Mouse (Mus musculus) MEL (cell line): ENCODE results near the gene Hmg20b. TPM values are rescaled to one million over a fixed set of nuclear protein-coding genes. Genes with fewer than 3 reads are reported as not detected.

Experiments used
- DNase-seq: peaks from one replicate; pipeline ENCODE4 v3.0.0; 2011; ENCODE audit warnings: low read depth, low spot score
- H3K27ac ChIP-seq: 2 replicates; pipeline ENCODE4 v1.5.1; 2012; ENCODE audit warnings: low read depth, mild to moderate bottlenecking, control low read depth, low read length, moderate library complexity; ENCODE audit not compliant: control insufficient read depth
- H3K27me3 ChIP-seq, 2 experiments: fragments of 150-350 bp in 1 of 2; sonication (generic) in 1 of 2; 2 replicates each; pipeline ENCODE4 v1.6.1; 2012; ENCODE audit warnings: low read length in 2 of 2, mild to moderate bottlenecking in 2 of 2, improper control_type of control experiment in 1 of 2, moderate library complexity in 1 of 2; ENCODE audit not compliant: insufficient read depth in 2 of 2, control insufficient read depth in 1 of 2
- H3K36me3 ChIP-seq, 2 experiments: 2 replicates each; pipeline ENCODE4 v1.6.1; 2012 to 2014; ENCODE audit warnings: low read length in 2 of 2, improper control_type of control experiment in 1 of 2, inconsistent platforms in 1 of 2, mild to moderate bottlenecking in 1 of 2; ENCODE audit not compliant: insufficient read depth in 2 of 2, control insufficient read depth in 1 of 2
- H3K4me1 ChIP-seq, 2 experiments: fragments of 150-350 bp in 1 of 2; sonication (generic) in 1 of 2; 2 replicates each; pipeline ENCODE4 v1.6.1; 2012; ENCODE audit warnings: low read length in 2 of 2, improper control_type of control experiment in 1 of 2, mild to moderate bottlenecking in 1 of 2; ENCODE audit not compliant: insufficient read depth in 2 of 2, control insufficient read depth in 1 of 2
- H3K4me3 ChIP-seq, 2 experiments: fragments of 150-350 bp in 1 of 2; sonication (generic) in 1 of 2; 2 replicates each; pipeline ENCODE4 v1.5.1; 2012; ENCODE audit warnings: low read depth in 2 of 2, low read length in 2 of 2, mild to moderate bottlenecking in 2 of 2, moderate library complexity in 2 of 2, control low read depth in 1 of 2, improper control_type of control experiment in 1 of 2; ENCODE audit not compliant: control insufficient read depth in 1 of 2, insufficient read depth in 1 of 2
- H3K79me2 ChIP-seq: 2 replicates; pipeline ENCODE4 v1.6.1; 2012; ENCODE audit warnings: mild to moderate bottlenecking, low read length, moderate library complexity; ENCODE audit not compliant: control insufficient read depth, poor library complexity, insufficient read depth
- H3K9ac ChIP-seq: 2 replicates; pipeline ENCODE4 v1.6.1; 2012; ENCODE audit warnings: low read depth, mild to moderate bottlenecking, control low read depth, low read length, moderate library complexity; ENCODE audit not compliant: control insufficient read depth, poor library complexity, severe bottlenecking
- H3K9me3 ChIP-seq: fragments of 150-350 bp; sonication (generic); replicated peaks from 2 replicates; pipeline ENCODE4 v1.6.1; 2012; ENCODE audit warnings: mild to moderate bottlenecking, low read length, improper control_type of control experiment, moderate library complexity; ENCODE audit not compliant: insufficient read depth
- BHLHE40 ChIP-seq: IDR thresholded peaks from 2 replicates; pipeline ENCODE4 v1.6.1; 2012; ENCODE audit warnings: low read depth, mild to moderate bottlenecking, inconsistent platforms, low read length, improper control_type of control experiment, borderline replicate concordance
- CHD1 ChIP-seq: IDR thresholded peaks from 2 replicates; pipeline ENCODE4 v1.6.1; 2012; ENCODE audit warnings: low read depth, mild to moderate bottlenecking, inconsistent platforms, low read length, improper control_type of control experiment
- CTCF ChIP-seq, 3 experiments: IDR thresholded peaks in 2 of 3; conservative IDR thresholded peaks in 1 of 3; 2 replicates each; pipeline ENCODE4 v1.5.1; 2011 to 2012; ENCODE audit warnings: low read length in 3 of 3, low read depth in 2 of 3, mild to moderate bottlenecking in 2 of 3, improper control_type of control experiment in 1 of 3, inconsistent platforms in 1 of 3, mixed read lengths in 1 of 3, moderate library complexity in 1 of 3; ENCODE audit not compliant: control insufficient read depth in 1 of 3, insufficient read depth in 1 of 3, poor library complexity in 1 of 3, severe bottlenecking in 1 of 3
- ELF1 ChIP-seq: IDR thresholded peaks from 2 replicates; pipeline ENCODE4 v1.6.1; 2014; ENCODE audit warnings: low read depth, mild to moderate bottlenecking, inconsistent platforms, low read length, improper control_type of control experiment, moderate library complexity
- EP300 ChIP-seq, 2 experiments: IDR thresholded peaks; 2 replicates each; pipeline ENCODE4 v1.6.1; 2011; ENCODE audit warnings: improper control_type of control experiment in 2 of 2, low read length in 2 of 2, low read depth in 1 of 2, mild to moderate bottlenecking in 1 of 2
- ETS1 ChIP-seq: IDR thresholded peaks from 2 replicates; pipeline ENCODE4 v1.6.1; 2012; ENCODE audit warnings: low read depth, mild to moderate bottlenecking, inconsistent platforms, low read length, improper control_type of control experiment, moderate library complexity
- GABPA ChIP-seq: IDR thresholded peaks from 2 replicates; pipeline ENCODE4 v1.6.1; 2012; ENCODE audit warnings: low read depth, mild to moderate bottlenecking, inconsistent platforms, low read length, improper control_type of control experiment, moderate library complexity
- HCFC1 ChIP-seq: IDR thresholded peaks from 2 replicates; pipeline ENCODE4 v1.6.1; 2012; ENCODE audit warnings: low read depth, mild to moderate bottlenecking, inconsistent platforms, low read length, improper control_type of control experiment, moderate library complexity
- KAT2A ChIP-seq: conservative IDR thresholded peaks from 2 replicates; pipeline ENCODE4 v1.6.1; 2012; ENCODE audit warnings: low read depth, low read length, improper control_type of control experiment, inconsistent platforms
- MAFK ChIP-seq: IDR thresholded peaks from 2 replicates; pipeline ENCODE4 v1.6.1; 2011; ENCODE audit warnings: low read depth, mild to moderate bottlenecking, low read length, improper control_type of control experiment, borderline replicate concordance
- MAZ ChIP-seq: IDR thresholded peaks from 2 replicates; pipeline ENCODE4 v1.6.1; 2012; ENCODE audit warnings: low read depth, mild to moderate bottlenecking, inconsistent platforms, low read length, improper control_type of control experiment
- MEF2A ChIP-seq: IDR thresholded peaks from 2 replicates; pipeline ENCODE4 v1.6.1; 2014; ENCODE audit warnings: low read depth, mild to moderate bottlenecking, inconsistent platforms, low read length, improper control_type of control experiment; ENCODE audit not compliant: poor library complexity, insufficient replicate concordance, severe bottlenecking; ENCODE audit errors: extremely low read depth
- MYB ChIP-seq: IDR thresholded peaks from 2 replicates; pipeline ENCODE4 v1.6.1; 2011; ENCODE audit warnings: mild to moderate bottlenecking, low read depth, low read length, improper control_type of control experiment
- NELFE ChIP-seq: IDR thresholded peaks from 2 replicates; pipeline ENCODE4 v1.6.1; 2011; ENCODE audit warnings: low read depth, low read length, improper control_type of control experiment
- POLR2AphosphoS2 ChIP-seq: IDR thresholded peaks from 2 replicates; pipeline ENCODE4 v1.6.1; 2011; ENCODE audit warnings: low read length, improper control_type of control experiment
- POLR2AphosphoS5 ChIP-seq: IDR thresholded peaks from 2 replicates; pipeline ENCODE4 v1.6.1; 2012; ENCODE audit warnings: low read depth, borderline replicate concordance, mild to moderate bottlenecking, inconsistent platforms, low read length, moderate library complexity, mixed read lengths
- RAD21 ChIP-seq: IDR thresholded peaks from 2 replicates; pipeline ENCODE4 v1.6.1; 2011; ENCODE audit warnings: mild to moderate bottlenecking, low read depth, low read length, improper control_type of control experiment
- RCOR1 ChIP-seq: IDR thresholded peaks from 2 replicates; pipeline ENCODE4 v1.6.1; 2012; ENCODE audit warnings: low read depth, mild to moderate bottlenecking, inconsistent platforms, low read length, improper control_type of control experiment
- SIN3A ChIP-seq: IDR thresholded peaks from 2 replicates; pipeline ENCODE4 v1.6.1; 2012; ENCODE audit warnings: low read length, improper control_type of control experiment, inconsistent platforms
- SMC3 ChIP-seq: IDR thresholded peaks from 2 replicates; pipeline ENCODE4 v1.6.1; 2011; ENCODE audit warnings: low read depth, low read length, improper control_type of control experiment
- TBP ChIP-seq: IDR thresholded peaks from 2 replicates; pipeline ENCODE4 v1.8.0; 2011; ENCODE audit warnings: low read depth, low read length, improper control_type of control experiment
- TCF12 ChIP-seq: IDR thresholded peaks from 2 replicates; pipeline ENCODE4 v1.6.1; 2014; ENCODE audit warnings: low read depth, mild to moderate bottlenecking, inconsistent platforms, low read length, improper control_type of control experiment, moderate library complexity
- UBTF ChIP-seq: IDR thresholded peaks from 2 replicates; pipeline ENCODE4 v1.6.1; 2012; ENCODE audit warnings: low read depth, mild to moderate bottlenecking, inconsistent platforms, low read length, improper control_type of control experiment, moderate library complexity, borderline replicate concordance; ENCODE audit not compliant: insufficient read depth
- ZC3H11A ChIP-seq: IDR thresholded peaks from 2 replicates; pipeline ENCODE4 v1.6.1; 2012; ENCODE audit warnings: low read depth, mild to moderate bottlenecking, inconsistent platforms, low read length, improper control_type of control experiment
- ZNF384 ChIP-seq: IDR thresholded peaks from 2 replicates; pipeline ENCODE4 v1.6.1; 2012; ENCODE audit warnings: low read depth, mild to moderate bottlenecking, inconsistent platforms, low read length, improper control_type of control experiment
- polyA plus RNA-seq, 2 experiments: library from polyadenylated mRNA; stranded (reverse) in 1 of 2; unstranded in 1 of 2; fragments of >175 nt in 1 of 2; fragments of >200 nt in 1 of 2; gene quantifications; 2 replicates each; pipeline versions ENCODE4 v1.2.1 to v1.2.4; 2012; ENCODE audit warnings: low replicate concordance in 2 of 2, low read depth in 1 of 2; ENCODE audit not compliant: insufficient read length in 2 of 2, insufficient read depth in 1 of 2, missing spikeins in 1 of 2
- total RNA-seq: library from RNA; depleted of rRNA; stranded (reverse); fragments of 300-350 nt; gene quantifications from 2 replicates; pipeline ENCODE4 v1.2.3, GENCODE M21; 2012

Hmg20b gene
- total and polyA plus RNA-seq, 3 experiments: 27.0 to 92.7 TPM; not detected in 1

DNA sequence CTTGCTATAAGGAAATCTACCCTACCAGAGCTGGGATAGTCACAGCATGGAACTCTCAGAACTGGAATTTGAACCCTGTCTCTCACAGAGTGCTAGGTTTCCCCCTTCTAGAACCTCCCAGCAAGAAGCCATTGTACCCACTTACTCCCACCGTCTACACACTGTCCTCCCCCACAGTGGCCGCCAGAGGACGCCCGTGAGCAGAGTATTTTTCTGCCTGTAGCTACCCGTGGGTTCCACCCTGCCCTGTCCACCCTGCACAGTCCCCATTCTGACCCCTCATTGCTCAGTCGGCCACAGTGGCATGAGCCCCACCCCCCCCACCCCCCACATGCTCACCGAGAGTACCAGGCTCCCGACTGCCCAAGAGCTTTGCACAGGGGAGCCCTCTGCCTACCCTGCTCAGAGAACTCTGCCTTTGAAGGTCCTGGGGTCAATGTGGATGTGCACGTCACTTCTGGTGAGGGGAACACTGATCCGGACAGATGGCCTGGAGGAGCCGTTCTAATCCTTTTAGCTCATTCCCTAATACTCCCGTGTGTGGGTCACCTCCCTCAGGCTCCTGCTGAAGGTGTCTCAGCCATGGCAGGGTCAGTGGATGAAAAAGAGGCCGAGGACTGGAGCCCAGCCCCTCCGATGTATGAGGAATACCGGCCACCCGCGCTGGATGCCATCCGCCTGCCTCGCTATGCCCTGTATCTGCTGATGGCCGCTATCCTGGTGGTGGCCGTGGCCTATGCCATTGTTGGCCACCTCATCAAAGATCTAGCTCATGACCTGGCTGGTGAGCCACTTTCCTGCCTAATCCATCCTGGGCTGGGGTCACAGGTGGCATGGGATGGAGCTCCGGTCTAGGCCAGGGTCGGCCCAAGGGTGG, 39.8 kb upstream of the Hmg20b start:
- no peaks in the 10 kb centered on the region for H3K9me3 ChIP-seq
- DNase-seq: peak; percentile 73
- no peaks in the 10 kb centered on the region for H3K27me3 ChIP-seq
- H3K4me3 ChIP-seq: no peak overlapping the region
- H3K4me1 ChIP-seq: peaks cover 6 to 23% of the 10 kb centered on the region in 2 experiments; a peak in 3 of 4 replicates
- TF ChIP-seq RAD21: peak; percentile 62
- no peak for TF ChIP-seq GABPA
- no peak for TF ChIP-seq EP300 (IDR thresholded peaks at IDR 0.05; ENCODE audit: low read depth in 1 of 2, low read length in 2 of 2)
- TF ChIP-seq CHD1: no peak
- peak; percentile 53; the same call in 1 of the 2 replicates for TF ChIP-seq SIN3A
- TF ChIP-seq MAZ: 0 out of 2 replicates have a peak, but pooled peaks have one; percentile 38
- TF ChIP-seq UBTF: no peak
- TF ChIP-seq BHLHE40: no peak
- TF ChIP-seq TCF12: 0 out of 2 replicates have a peak, but pooled peaks have one; percentile 6
- TF ChIP-seq RCOR1: no peak
- TF ChIP-seq HCFC1: no peak
- peak; percentile 93 for TF ChIP-seq SMC3
- no peak for TF ChIP-seq ETS1
- peak; percentile 68 for TF ChIP-seq ZC3H11A
- TF ChIP-seq CTCF (IDR thresholded peaks at IDR 0.05 in 2 of 3, conservative IDR thresholded peaks at IDR 0.05 in 1 of 3; ENCODE audit: control insufficient read depth in 1 of 3, insufficient read depth in 1 of 3, low read depth in 2 of 3, low read length in 3 of 3, poor library complexity in 1 of 3, severe bottlenecking in 1 of 3): peak; percentile 88 to 98 (median 96)
- no peak for TF ChIP-seq POLR2AphosphoS2
- no peak for TF ChIP-seq KAT2A
- TF ChIP-seq, all 39 proteins: peak for 7
- Histone ChIP-seq H3K27ac (no peak overlapping the region), H3K79me2 (peaks cover 10% of the 10 kb centered on the region), H3K36me3 (peaks cover 0 to 4% of the 10 kb centered on the region in 2 experiments; a peak in 1 of 4 replicates), H3K9ac (no peak overlapping the region)

DNA sequence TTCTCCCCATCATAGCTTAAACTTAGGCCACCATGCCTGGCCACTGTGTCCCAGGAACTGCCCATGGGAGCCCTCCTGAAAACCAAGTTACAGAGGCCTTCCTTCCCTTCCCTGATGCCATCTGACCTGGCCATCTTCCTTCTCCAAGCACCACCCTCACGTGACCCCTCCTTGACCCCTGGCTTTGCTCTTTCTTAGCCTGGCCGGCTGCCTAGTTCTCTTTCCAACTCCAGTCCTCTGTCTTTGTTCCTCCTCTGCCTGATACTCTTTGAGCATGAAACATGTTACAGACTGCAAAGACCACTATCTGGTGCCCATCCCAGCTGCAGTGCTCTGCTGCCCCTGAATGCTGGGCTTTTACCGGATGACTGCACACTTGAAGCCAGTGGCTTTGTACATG, 39.1 kb upstream of the Hmg20b start:
- Histone ChIP-seq H3K9ac (no peak overlapping the region), H3K79me2 (peaks cover 16% of the 10 kb centered on the region), H3K27me3 (no peaks in the 10 kb centered on the region), H3K9me3 (no peaks in the 10 kb centered on the region), H3K4me1 (peaks cover 6 to 22% of the 10 kb centered on the region in 2 experiments; a peak in 3 of 4 replicates), H3K4me3 (no peak overlapping the region), H3K36me3 (peaks cover 0 to 4% of the 10 kb centered on the region in 2 experiments; a peak in 1 of 4 replicates), H3K27ac (no peak overlapping the region)
- no peak for TF ChIP-seq ZNF384
- TF ChIP-seq NELFE: no peak
- no peak for TF ChIP-seq SIN3A
- TF ChIP-seq MAFK: no peak
- TF ChIP-seq MYB: no peak
- TF ChIP-seq TBP: no peak
- no peak for TF ChIP-seq ELF1
- TF ChIP-seq RCOR1: no peak
- no peak for TF ChIP-seq MEF2A
- no peak for TF ChIP-seq SMC3
- no peak for TF ChIP-seq POLR2AphosphoS5
- no peak for TF ChIP-seq KAT2A
- DNase-seq: no peak
